Mouse (Mus musculus): Measurements from ENCODE around the gene Gm20605. TPM values are rescaled to one million over a fixed set of nuclear protein-coding genes. Genes with fewer than 3 reads are reported as not detected.

Gene Gm20605
- polyA plus RNA-seq, 1 experiment: 22.7 TPM

DNA sequence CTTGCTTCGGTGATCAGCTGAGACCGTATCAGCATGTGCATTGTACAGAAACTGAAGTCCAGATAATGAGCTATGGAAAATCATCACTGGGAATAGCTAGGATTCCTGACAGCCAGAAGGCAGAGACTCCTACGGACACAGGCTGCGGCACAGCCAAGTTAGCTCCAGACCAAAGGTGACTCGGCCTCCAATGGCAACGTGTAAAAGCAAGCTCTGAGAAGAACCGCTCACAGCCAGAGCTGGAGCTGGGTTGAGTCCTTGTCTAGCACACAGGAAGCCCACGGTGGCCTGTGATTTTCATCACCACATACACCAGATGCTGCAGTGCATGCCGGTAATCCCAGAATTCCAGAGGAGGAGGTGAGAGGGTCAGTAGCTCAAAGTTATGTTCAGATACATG lies 61.6 kb downstream of the Gm20605 start:
- DNase-seq (ENCODE audit: low spot score): no peak

DNA sequence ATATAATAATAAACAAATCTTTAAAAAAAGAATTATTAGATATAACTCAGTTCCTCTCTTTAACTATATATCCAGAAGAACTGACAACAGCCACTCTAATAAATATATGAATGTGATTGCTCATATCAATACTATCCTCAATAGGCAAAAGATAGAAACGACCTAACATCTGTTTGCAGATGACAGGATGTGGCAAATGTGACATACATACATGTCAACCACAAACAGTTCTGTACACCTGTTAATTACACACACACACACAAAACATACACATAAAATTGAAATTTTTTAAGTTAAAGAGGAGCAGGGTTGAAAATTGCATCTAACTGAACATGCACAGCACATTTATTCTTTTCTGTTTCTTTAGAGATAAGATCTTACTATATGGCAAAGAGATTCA lies 62.9 kb downstream of the Gm20605 start:
- DNase-seq (ENCODE audit: low spot score): no peak

Other genes starting within 250 kb of the Gm20605 start
- 0.11 and 0.15 TPM in 2 replicates for gene Zan, start 152.1 kb upstream of the Gm20605 start, polyA plus RNA-seq (2012; rRNA removed)
- 23.4 and 29.6 TPM in 2 replicates for gene Pop7, start 126.7 kb upstream of the Gm20605 start, polyA plus RNA-seq (2012; rRNA removed)
- 32.4 and 34.7 TPM in 2 replicates for gene Gigyf1, start 110.6 kb upstream of the Gm20605 start, polyA plus RNA-seq (2012; rRNA removed)
- gene Epo, start 95.9 kb upstream of the Gm20605 start, polyA plus RNA-seq (2012; rRNA removed): not detected in 2 replicates
- 363 and 433 TPM in 2 replicates for gene Gnb2, start 95.7 kb upstream of the Gm20605 start, polyA plus RNA-seq (2012; rRNA removed)
- 0.06 TPM in 1 of 2 replicates, not detected in the other for gene Actl6b, start 75.7 kb upstream of the Gm20605 start, polyA plus RNA-seq (2012; rRNA removed)
- 0.48 and 0.68 TPM in 2 replicates for gene Tfr2, start 59.3 kb upstream of the Gm20605 start, polyA plus RNA-seq (2012; rRNA removed)
- gene Mospd3, start 28.1 kb upstream of the Gm20605 start, polyA plus RNA-seq (2012; rRNA removed): 30.9 and 38.7 TPM in 2 replicates
- gene Pcolce, start 15.4 kb upstream of the Gm20605 start, polyA plus RNA-seq (2012; rRNA removed): 305 and 309 TPM in 2 replicates
- gene Fbxo24, start 173 bp upstream of the Gm20605 start, polyA plus RNA-seq (2012; rRNA removed): 0.81 and 0.94 TPM in 2 replicates
- gene Lrch4, start 54 bp upstream of the Gm20605 start, polyA plus RNA-seq (2012; rRNA removed): 17.4 and 19.6 TPM in 2 replicates
- 41.4 and 41.6 TPM in 2 replicates for gene Sap25, start 12.2 kb downstream of the Gm20605 start, polyA plus RNA-seq (2012; rRNA removed)
- gene Irs3, start 16.5 kb downstream of the Gm20605 start, polyA plus RNA-seq (2012; rRNA removed): 1.2 and 1.4 TPM in 2 replicates
- 24.7 and 25.4 TPM in 2 replicates for gene Agfg2, start 55.6 kb downstream of the Gm20605 start, polyA plus RNA-seq (2012; rRNA removed)
- 6.7 and 7.6 TPM in 2 replicates for gene Nyap1, start 112.4 kb downstream of the Gm20605 start, polyA plus RNA-seq (2012; rRNA removed)
- gene Tsc22d4, start 116.6 kb downstream of the Gm20605 start, polyA plus RNA-seq (2012; rRNA removed): 68.8 and 109 TPM in 2 replicates
- gene Ppp1r35, start 149.7 kb downstream of the Gm20605 start, polyA plus RNA-seq (2012; rRNA removed): 20.1 and 26.6 TPM in 2 replicates
- gene Mepce, start 158.5 kb downstream of the Gm20605 start, polyA plus RNA-seq (2012; rRNA removed): 33.9 and 39.3 TPM in 2 replicates
- gene Zcwpw1, start 158.6 kb downstream of the Gm20605 start, polyA plus RNA-seq (2012; rRNA removed): 3.3 and 5.0 TPM in 2 replicates
- gene Pilra, start 207.1 kb downstream of the Gm20605 start, polyA plus RNA-seq (2012; rRNA removed): 26.0 and 31.2 TPM in 2 replicates
- gene Pilrb1, start 228.9 kb downstream of the Gm20605 start, polyA plus RNA-seq (2012; rRNA removed): 3.6 and 5.3 TPM in 2 replicates
- gene Pilrb2, start 242.6 kb downstream of the Gm20605 start, polyA plus RNA-seq (2012; rRNA removed): 3.2 and 4.2 TPM in 2 replicates

Measured in urinary bladder, adult 2 months (tissue).